Mouse (Mus musculus) intestine, embryonic 14.5 days (tissue): ENCODE data around the gene Galnt10. TPM values are rescaled to one million over a fixed set of nuclear protein-coding genes. Genes with fewer than 3 reads are reported as not detected.

Experiments
- ATAC-seq: fragments of 200-750 bp; cut with Nextera tagmentation; replicated peaks from 2 replicates; pipeline ENCODE4 v1.8.0; 2017; ENCODE audit warnings: low read depth, moderate number of reproducible peaks, moderate TSS enrichment, moderate library complexity; ENCODE audit not compliant: low FRiP score, low TSS enrichment
- DNase-seq: peaks from one replicate; pipeline ENCODE4 v3.0.0-alpha.2; 2018; ENCODE audit warnings: low spot score
- H3K27ac ChIP-seq: fragments of 300-500 bp; sonication (generic); 2 replicates; pipeline ENCODE4 v1.5.1; 2014; ENCODE audit warnings: low read depth, mild to moderate bottlenecking, control low read depth
- H3K27me3 ChIP-seq: fragments of 300-500 bp; sonication (generic); replicated peaks from 2 replicates; pipeline ENCODE4 v1.6.1; 2014; ENCODE audit warnings: low read length, control low read depth; ENCODE audit not compliant: control insufficient read depth, insufficient read depth
- H3K36me3 ChIP-seq: fragments of 300-500 bp; sonication (generic); 2 replicates; pipeline ENCODE4 v1.6.1; 2014; ENCODE audit warnings: low read length, control low read depth; ENCODE audit not compliant: control insufficient read depth, insufficient read depth
- H3K4me1 ChIP-seq: fragments of 300-500 bp; sonication (generic); replicated peaks from 2 replicates; pipeline ENCODE4 v1.6.1; 2014; ENCODE audit warnings: low read length, control low read depth, mixed read lengths; ENCODE audit not compliant: control insufficient read depth, insufficient read depth
- H3K4me2 ChIP-seq: fragments of 300-500 bp; sonication (generic); 2 replicates; pipeline ENCODE4 v1.6.1; 2014; ENCODE audit warnings: low read length
- H3K4me3 ChIP-seq: fragments of 300-500 bp; sonication (generic); 2 replicates; pipeline ENCODE4 v1.5.1; 2014; ENCODE audit warnings: low read depth, low read length, control low read depth, mixed read lengths
- H3K9ac ChIP-seq: fragments of 300-500 bp; sonication (generic); 2 replicates; pipeline ENCODE4 v1.6.1; 2014; ENCODE audit warnings: mild to moderate bottlenecking, low read length
- H3K9me3 ChIP-seq: fragments of 300-500 bp; sonication (generic); 2 replicates; pipeline ENCODE4 v1.6.1; 2016; ENCODE audit warnings: low read length, control low read depth; ENCODE audit not compliant: control insufficient read depth
- WGBS: fragments of 180-500 bp; shearing (Covaris S2); extraction: QIAGEN DNeasy Blood & Tissue Kit; methylation state at CpG from one replicate; pipeline ENCODE4 v1.1.7; 2014; 5-methylcytosine and 5-hydroxymethylcytosine counted together
- polyA plus RNA-seq: library from polyadenylated mRNA; unstranded; fragments of >200 nt; fragmentation: Nextera tagmentation; extraction: Ambion mirVana; gene quantifications from 2 replicates; pipeline ENCODE4 v1.2.1, GENCODE M21; 2014

Galnt10 gene
- polyA plus RNA-seq, 1 experiment from 2014 or later: 12.5 TPM

DNA sequence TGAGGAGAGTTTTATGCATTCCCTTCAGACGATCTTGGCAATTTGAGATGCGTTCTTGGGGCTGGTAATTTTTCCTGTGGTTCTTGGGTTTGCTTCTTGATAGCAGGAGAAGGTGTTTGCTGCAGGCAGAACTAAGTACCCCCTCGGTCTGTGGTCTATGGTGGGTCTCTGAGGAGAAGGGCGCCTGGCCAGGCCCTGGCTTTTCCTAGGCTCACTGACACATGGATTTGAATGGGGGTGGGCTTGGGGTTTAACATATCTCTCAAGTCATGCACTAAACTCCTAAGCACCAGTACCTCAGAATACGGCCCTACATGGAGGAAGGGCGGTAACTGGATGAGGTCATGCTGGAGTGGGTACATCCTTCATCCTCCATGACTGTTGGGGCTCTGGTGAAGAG lies 13.5 kb downstream of the Galnt10 start:
- Histone ChIP-seq H3K4me2 (no peak overlapping the region), H3K36me3 (no peaks in the 10 kb centered on the region), H3K4me3 (no peak overlapping the region), H3K9me3 (no peaks in the 10 kb centered on the region), H3K27ac (no peak overlapping the region), H3K9ac (no peak overlapping the region), H3K27me3 (no peaks in the 10 kb centered on the region), H3K4me1 (peaks cover 28% of the 10 kb centered on the region)
- WGBS: 91% methylated on average over 6 of the region's 6 CpGs
- ATAC-seq (no peak), DNase-seq (no peak)

DNA sequence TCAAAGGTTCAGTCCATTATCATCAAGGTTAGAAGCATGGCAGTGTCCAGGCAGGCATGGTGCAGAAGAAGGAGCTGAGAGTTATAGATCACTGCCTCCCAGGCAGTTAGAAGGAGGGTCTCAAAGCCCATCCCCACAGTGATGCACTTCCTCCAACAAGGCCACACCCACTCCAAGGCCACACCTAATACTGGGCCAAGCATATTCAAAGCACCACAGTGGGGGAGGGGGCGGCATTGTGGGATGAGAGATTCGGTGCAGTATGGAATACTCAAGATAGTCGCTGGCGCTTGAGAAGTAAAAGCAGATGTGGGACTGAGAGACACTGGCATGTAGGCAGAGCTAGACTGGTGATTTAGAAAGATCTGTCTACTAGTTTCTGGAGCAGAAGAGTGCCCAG lies 14.9 kb downstream of the Galnt10 start:
- H3K9me3 ChIP-seq: no peaks in the 10 kb centered on the region
- no peak overlapping the region for H3K9ac ChIP-seq
- DNase-seq (no peak), ATAC-seq (no peak)
- H3K27me3 ChIP-seq: no peaks in the 10 kb centered on the region
- H3K4me1 ChIP-seq: peaks cover 25% of the 10 kb centered on the region
- no peak overlapping the region for H3K4me2 ChIP-seq
- 90% methylated on average over 4 of the region's 4 CpGs for WGBS
- H3K27ac ChIP-seq: no peak overlapping the region
- no peak overlapping the region for H3K4me3 ChIP-seq
- no peaks in the 10 kb centered on the region for H3K36me3 ChIP-seq

DNA sequence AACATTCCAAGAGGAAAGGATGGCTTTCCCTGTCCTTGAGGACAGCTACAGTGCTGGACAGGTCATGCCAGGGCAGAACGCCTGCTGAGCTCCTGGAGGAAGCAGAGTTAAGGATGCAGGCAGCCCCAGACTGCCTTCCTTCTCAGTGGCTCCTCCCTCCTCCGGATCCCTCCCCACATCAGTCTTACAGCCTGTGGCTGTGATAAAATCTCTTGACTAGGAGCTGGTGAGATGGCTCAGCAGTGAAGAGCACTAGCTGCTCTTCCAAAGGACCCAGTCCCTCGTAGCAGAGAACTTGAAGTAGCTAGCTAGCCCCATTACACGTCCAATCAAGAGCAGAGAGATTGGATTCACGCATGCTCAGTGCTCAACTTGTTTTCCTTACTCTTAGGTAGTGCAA lies 15.6 kb downstream of the Galnt10 start:
- Histone ChIP-seq H3K27me3 (no peaks in the 10 kb centered on the region), H3K4me1 (peaks cover 20% of the 10 kb centered on the region), H3K4me3 (no peak overlapping the region), H3K9ac (no peak overlapping the region), H3K27ac (no peak overlapping the region), H3K4me2 (no peak overlapping the region), H3K36me3 (no peaks in the 10 kb centered on the region), H3K9me3 (no peaks in the 10 kb centered on the region)
- no peak for ATAC-seq
- 48% methylated on average over 5 of the region's 5 CpGs for WGBS
- no peak for DNase-seq

DNA sequence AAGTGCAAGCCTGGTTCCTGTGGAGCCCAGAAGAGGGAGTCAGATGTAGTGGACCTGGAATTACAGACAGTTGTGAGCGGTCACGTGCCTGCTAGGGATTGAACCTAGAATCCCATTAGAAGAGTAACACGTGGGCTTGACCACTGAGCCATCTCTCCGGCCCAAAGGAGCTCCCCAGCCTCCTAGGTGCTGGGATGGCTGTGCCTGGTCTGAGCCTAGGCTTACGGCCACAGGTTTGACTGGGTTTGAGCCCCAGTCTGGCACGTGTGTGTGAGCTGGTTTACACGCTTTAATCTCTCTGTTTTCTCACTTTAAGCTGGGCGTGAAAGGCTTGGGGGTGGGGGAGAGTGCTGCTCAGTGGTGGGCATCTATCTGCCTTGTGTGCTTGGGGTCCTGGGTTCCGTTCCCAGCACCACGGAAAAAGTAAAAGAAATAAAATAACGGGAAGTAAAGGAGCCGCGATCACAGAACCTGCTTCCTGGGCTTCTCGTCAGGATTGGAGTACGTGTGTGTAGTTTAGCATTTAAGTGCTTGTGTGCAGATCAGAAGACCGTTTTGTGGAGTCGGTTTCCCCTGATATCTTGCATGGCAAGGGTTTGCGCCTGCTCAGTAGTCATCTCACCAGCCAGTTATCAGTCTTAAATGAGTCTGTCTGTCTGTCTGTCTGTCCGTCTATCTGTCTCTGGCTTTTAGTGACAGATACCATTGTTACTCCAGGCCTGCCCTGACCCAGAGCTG lies 16.4 kb downstream of the Galnt10 start:
- 93% methylated on average over 19 of the region's 19 CpGs for WGBS

DNA sequence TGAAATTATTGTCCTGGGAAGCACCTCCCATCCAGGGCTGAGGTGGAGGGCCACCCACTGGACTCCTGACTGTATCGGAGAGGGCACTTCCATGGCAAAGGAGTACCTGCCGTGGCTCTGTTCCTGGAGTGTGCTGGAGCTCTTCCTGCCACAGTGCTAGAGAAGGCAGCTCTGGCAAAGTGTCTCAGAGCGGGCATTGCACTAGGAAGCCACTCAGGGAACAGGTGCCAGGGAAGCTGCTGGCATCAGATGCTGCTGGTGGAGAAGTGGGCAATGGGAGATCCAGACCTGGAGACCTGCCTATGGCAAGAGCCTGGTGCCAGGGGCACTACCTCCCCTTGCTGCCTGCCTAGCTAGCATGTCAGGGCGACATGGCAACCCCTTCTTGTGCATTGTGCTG lies 17.0 kb downstream of the Galnt10 start:
- Histone ChIP-seq H3K36me3 (no peaks in the 10 kb centered on the region), H3K9me3 (no peaks in the 10 kb centered on the region), H3K4me2 (no peak overlapping the region), H3K4me1 (peaks cover 8% of the 10 kb centered on the region), H3K4me3 (no peak overlapping the region), H3K9ac (no peak overlapping the region), H3K27me3 (no peaks in the 10 kb centered on the region), H3K27ac (no peak overlapping the region)
- 84% methylated on average over 4 of the region's 4 CpGs for WGBS
- DNase-seq (no peak), ATAC-seq (no peak)

More for the DNA sequence above, 16.4 kb downstream of the Galnt10 start:
- DNase-seq (no peak), ATAC-seq (no peak)
- Histone ChIP-seq H3K9ac (no peak overlapping the region), H3K9me3 (no peaks in the 10 kb centered on the region), H3K36me3 (no peaks in the 10 kb centered on the region), H3K27ac (no peak overlapping the region), H3K4me2 (no peak overlapping the region), H3K4me1 (peaks cover 11% of the 10 kb centered on the region), H3K27me3 (no peaks in the 10 kb centered on the region), H3K4me3 (no peak overlapping the region)

DNA sequence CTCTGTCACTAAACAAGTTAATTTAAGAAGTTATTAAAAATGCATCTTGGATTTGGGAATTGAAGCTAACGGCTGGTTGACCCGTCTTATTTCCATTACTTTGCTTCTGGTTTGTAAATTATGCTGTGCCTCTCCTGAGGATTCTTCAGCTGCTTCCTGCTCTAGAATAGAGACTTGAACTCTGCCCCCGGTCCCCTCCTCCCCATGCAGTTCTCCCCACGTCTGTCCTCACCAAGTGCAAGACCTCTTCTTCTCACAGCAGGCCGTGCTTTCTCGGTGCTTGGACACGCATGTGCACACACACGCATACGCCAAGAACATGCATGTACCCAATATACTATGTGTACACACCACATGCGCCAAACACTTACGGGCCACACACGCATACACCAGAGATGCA lies 18.0 kb downstream of the Galnt10 start:
- 72% methylated on average over 12 of the region's 12 CpGs for whole genome bisulfite sequencing
- Histone ChIP-seq H3K4me3 (no peak overlapping the region), H3K36me3 (no peaks in the 10 kb centered on the region), H3K4me2 (no peak overlapping the region), H3K4me1 (peaks cover 5% of the 10 kb centered on the region), H3K27me3 (no peaks in the 10 kb centered on the region), H3K9ac (no peak overlapping the region), H3K9me3 (no peaks in the 10 kb centered on the region), H3K27ac (no peak overlapping the region)
- DNase-seq (no peak), ATAC-seq (no peak)

DNA sequence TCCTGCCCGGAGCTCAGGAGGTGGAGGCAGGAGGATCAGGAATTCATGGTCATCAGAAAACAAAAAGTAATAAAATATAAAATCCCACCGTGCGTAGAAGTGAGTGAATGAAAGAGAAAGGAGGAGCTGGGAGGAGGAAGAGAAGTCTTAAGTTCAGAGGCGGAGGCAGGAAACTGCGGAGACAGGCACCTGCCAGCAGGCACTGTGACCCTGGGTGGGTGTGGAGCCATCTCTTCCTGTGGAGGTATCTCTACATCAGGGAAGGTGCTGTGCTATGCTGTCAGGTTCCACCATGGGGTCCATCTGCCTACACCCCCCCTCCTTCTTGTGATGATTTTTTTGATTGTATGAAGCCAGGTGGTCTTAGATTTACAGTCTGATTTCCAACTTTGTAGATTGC lies 19.5 kb downstream of the Galnt10 start:
- no peak overlapping the region for H3K4me2 ChIP-seq
- peaks cover 5% of the 10 kb centered on the region for H3K4me1 ChIP-seq
- no peaks in the 10 kb centered on the region for H3K9me3 ChIP-seq
- no peaks in the 10 kb centered on the region for H3K36me3 ChIP-seq
- no peak overlapping the region for H3K9ac ChIP-seq
- ATAC-seq (no peak), DNase-seq (no peak)
- no peaks in the 10 kb centered on the region for H3K27me3 ChIP-seq
- H3K27ac ChIP-seq: no peak overlapping the region
- H3K4me3 ChIP-seq: no peak overlapping the region
- WGBS: 72% methylated on average over 5 of the region's 5 CpGs

DNA sequence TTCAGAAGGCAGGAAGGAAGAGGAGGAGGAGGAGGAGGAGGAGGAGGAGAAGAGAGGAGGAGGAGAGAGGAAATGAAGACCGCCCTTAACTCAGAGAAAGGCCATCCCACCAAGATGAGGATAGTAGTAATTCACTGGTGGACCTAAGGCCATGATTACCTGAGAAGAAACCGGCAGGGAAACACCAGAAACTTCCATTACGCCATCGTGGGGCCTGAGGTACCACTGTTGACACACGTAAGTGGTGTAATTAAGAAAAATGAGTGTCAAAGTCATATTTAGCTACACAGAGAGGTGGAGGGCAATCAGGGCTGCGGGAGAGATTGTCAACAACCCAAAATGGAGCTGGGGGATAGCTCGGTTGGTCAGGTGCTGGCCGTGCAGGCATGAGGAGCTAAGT lies 23.0 kb downstream of the Galnt10 start:
- H3K9me3 ChIP-seq: no peaks in the 10 kb centered on the region
- no peak overlapping the region for H3K9ac ChIP-seq
- H3K27me3 ChIP-seq: no peaks in the 10 kb centered on the region
- 85% methylated on average over 8 of the region's 8 CpGs for WGBS
- ATAC-seq: no peak
- peaks cover 16% of the 10 kb centered on the region for H3K4me1 ChIP-seq
- H3K36me3 ChIP-seq: no peaks in the 10 kb centered on the region
- H3K4me2 ChIP-seq: no peak overlapping the region
- H3K4me3 ChIP-seq: no peak overlapping the region
- H3K27ac ChIP-seq: no peak overlapping the region
- DNase-seq: no peak

DNA sequence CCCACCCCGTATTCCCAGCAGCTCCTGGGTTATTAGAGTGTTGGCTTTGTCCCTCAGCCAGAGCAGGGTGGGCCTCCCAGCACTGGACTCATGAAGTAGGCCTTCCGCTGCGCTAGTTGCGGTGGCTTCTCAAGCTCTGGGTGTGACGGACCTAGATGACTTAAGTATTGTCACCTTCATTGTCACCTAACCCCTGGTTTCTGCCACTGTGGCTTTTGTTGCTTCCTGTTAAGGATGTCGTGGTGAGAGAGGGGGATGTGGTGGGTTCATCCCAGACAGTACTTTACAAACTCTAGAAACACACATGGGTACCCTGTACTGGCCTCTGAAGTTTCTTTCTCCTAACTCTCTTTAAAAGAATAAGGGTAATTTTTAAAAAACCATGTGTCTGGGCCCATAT lies 24.3 kb downstream of the Galnt10 start:
- Histone ChIP-seq H3K4me1 (peaks cover 23% of the 10 kb centered on the region), H3K27ac (no peak overlapping the region), H3K4me3 (no peak overlapping the region), H3K36me3 (no peaks in the 10 kb centered on the region), H3K27me3 (no peaks in the 10 kb centered on the region), H3K9ac (no peak overlapping the region), H3K9me3 (no peaks in the 10 kb centered on the region), H3K4me2 (no peak overlapping the region)
- WGBS: 76% methylated on average over 6 of the region's 6 CpGs
- no peak for DNase-seq
- no peak for ATAC-seq
